Mouse (Mus musculus) kidney, adult 9 months (tissue): ENCODE measurements at regions not wholly inside any gene's neighbourhood (a gene's known extent, or its start where the extent isn't known, plus 50 kb on each side); places are given as distances from the start of the nearest gene placed in this dataset.

Experiments used
- DNase-seq: peaks from one replicate; pipeline ENCODE4 v3.0.0; 2022

DNA sequence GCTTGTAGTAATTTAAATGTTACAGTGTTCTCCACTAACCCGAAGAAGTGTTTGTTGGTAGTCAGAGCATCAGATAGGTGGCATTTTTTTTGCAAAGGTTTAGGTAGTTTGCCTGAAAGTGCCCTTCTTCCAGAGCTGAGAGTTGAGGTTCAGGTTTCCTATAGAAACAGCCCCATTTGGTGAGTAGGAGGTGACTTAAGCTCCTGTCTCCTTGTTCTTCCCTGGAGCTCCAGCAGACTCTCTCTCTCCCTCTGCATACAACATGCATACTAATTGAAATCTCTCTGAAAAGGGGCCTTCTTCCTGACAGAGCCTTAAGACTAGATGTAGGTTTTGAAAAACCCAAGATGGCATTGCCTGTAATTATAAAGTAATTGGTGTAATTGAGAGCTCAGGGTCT is 161.3 kb downstream of the Spata19 start:
- DNase-seq, result no peak

DNA sequence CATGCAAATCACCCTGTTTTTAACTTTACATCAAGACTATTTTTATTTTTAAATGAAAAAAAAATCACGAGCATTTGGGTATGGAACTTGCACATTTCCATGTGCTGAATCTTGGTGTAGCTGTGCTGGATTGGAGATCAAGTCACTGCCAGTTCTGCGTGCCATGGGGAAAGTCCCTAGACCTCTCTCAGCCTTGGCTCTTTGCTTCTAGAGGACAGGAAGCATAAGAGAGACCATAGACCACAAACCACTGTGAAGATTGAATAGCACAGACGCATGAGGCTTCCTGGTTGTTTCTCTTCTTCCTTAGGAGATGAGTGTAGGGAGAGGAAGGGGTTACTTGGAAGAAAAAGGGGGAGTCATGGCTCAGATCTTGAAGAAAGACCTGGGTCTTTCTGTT is 161.7 kb downstream of the Spata19 start:
- DNase-seq, result no peak

DNA sequence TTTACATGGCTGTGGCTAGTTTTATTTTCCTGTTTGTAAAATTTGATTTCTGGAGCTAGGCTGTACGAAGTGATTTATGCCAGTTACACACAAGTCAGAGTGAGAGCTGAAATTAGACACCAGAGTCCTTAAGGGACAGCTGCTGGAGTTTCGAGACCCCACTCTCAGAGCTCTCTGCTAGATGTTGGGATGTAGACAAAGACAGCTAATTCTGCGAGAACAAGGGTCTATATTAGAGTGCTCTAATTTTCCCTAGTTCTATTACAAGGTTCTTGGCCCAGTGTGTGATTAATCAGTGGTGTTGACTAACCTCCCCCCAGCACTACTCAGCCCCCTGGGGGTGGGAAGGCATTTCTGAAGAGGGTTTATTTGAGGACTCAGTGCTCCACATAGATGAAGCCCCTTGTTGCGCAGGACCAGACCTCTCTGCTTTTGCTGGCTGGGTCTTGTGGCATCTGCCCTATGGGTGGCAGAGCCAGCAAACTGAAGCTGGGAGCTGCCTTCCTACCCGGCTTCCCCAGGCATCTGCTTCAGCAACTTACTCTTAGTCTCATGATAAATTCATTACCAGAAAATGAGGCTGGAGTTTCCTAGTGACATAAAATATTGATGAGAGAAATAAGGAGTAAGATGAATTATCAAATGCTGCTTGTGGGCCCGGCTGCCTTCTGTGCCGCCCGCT is 171.9 kb downstream of the Spata19 start:
- DNase-seq, result no peak

DNA sequence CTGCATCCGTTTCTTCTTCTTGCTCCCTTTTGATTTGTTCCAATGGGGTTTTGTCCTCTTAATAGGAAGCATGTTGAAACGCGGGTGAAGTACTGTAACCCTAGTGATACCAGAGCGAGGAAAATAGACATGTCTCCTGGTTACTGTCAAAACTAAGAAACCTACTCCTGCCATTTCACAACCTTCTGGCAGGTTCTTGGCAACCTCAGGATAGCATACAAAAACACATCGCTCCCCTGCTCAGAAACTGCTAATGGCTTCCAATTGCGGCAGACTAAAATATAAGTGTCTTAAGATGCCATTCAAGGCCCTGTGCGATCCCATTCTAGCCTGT is 172.4 kb downstream of the Spata19 start:
- no peak for DNase-seq

DNA sequence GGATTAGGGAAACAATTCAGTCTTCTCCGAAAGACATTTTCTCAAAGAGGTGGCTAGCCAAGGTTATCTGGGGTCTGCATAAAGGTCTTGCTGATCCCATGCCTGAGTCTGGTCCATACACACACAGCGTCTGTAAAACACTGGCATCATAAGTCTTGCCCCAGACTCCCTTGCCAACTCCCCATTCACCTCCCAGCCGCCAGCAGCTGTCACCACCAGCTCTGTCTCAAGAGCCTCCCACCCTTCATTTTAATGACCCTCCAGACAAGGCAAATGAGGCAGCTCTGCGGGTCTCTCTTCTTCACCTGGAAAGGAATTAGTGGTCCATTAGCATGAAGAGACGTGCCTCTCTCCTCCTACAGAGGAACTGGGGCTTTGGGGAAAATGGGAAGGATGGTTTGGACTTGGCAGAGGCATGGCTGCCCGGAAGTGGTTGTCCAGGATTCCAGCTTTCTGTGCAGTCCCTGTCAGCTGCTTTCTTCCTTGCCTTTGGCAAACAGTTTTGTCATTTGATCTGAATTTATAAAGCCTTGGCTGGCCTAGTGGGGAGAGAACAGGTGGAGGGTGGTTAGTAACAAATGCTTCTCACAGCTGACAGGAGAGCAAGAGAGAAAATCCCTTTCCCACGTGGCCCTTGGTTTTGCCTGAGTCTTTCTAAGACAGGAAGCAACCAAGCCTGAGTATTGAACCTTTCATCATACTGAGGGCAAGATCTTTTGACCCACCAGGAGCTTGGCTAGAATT is 173.3 kb upstream of the Opcml start:
- DNase-seq, result no peak

DNA sequence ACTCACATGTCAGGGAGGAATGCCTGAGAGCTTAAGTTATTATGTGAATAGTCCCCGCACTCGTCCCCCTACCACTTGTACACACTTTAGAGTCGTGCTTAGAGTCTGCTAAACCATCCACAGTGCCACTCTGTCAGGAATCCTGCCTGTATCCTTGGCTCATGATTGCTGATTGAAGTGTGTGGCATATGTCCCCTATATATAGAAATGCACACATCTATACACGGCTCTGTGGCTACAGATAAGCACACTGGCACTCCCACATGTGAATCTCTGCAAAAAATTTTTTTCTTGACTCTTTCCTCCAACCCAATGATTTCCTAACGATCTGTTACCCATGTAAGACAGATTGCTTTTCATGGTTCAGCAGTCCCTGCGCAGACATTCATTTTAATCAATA is 155.7 kb upstream of the Opcml start:
- DNase-seq, result no peak

DNA sequence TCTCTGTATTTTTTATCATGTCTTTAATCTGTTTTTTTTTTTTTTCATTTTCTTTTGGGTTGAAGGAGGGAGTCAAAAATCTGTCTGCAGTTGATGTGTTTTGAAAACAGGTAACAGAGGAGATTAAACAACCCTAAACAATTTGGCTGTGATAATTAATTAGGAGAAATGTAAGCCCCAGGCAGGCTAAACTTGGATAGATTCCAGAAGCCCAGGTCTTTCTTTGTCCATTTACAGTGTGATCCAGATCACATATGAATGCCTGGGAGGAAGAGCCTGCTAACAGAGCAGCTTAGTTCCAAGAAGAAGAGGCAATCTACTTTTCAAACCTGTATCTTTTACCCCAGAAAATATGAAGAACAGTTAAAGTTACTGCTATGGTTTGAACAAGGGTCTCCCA is 150.0 kb upstream of the Opcml start:
- no peak for DNase-seq

DNA sequence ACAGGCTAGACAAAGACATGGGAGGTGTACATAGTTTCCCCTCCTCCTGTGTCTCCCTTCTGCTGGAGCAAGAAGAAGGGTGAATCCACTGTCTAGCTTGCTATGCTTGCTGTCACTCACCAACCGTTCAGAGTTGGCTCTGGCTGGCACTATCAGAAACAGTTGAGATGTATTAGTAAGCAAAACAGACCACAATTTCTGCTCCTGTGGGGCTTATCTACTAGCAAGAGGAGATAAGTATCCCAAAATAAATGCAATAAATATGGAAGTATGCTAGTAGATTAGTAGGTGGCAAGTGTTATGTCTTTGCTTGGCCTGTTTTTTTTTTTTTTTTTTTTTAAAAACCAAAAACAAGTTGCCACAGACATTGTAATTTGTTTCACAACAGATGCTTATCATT is 147.3 kb upstream of the Opcml start:
- DNase-seq, result no peak

DNA sequence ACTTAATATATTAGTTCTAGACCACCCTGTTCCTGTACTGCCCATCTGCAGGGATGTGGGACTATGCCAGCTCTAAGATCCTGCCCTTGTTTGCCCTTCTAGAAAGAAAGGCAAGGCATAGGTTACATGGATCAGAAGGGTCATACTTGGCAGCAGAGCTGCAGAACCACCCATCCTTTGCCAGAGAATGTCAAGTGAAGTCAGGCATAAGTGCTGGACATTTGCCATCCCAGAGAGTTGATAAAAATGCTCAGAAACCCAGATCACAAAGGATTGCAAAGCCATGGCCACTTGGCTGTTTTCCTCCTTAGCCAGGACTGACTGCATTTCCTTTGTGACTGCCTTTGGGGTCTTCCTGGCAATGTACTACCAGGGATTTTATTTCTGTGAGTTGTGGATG is 146.7 kb upstream of the Opcml start:
- no peak for DNase-seq

DNA sequence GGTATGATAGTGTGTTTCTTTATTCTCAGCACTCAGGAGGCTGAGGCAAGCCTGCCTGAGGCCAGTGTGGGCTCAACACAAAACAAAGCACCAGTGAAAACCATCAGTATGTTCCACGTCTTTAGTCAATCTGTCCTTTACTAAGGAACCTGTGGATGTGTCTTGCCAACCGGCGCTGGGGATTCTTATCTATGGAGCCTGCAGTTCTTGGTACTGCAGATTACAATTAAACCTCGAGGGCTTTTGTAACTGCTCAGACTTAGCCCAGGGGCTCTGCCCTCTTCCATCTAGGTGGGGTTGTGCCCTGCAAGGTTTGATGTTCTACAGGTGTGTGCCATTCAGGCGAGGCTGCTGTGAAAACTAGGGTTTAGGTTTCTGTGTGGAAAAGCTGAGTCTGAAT is 145.1 kb upstream of the Opcml start:
- DNase-seq, result no peak

DNA sequence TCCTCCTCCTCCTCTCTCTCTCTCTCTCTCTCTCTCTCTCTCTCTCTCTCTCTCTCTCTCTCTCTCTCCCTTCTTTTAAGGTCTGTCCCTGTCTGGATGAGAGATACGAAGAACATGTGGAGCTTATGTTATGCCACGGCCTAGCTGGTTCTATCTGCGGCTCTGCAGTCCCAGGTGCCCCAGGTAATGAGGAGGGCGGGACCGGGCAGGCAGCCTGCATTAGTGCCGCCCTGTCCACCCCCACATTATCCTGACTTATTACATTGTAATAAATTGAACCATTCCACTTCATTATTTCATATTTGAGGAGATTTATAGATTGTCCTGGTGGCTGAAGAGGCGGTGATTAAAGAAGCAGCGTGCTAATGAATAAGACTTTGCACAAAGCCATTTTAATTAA is 144.5 kb upstream of the Opcml start:
- DNase-seq, result no peak

DNA sequence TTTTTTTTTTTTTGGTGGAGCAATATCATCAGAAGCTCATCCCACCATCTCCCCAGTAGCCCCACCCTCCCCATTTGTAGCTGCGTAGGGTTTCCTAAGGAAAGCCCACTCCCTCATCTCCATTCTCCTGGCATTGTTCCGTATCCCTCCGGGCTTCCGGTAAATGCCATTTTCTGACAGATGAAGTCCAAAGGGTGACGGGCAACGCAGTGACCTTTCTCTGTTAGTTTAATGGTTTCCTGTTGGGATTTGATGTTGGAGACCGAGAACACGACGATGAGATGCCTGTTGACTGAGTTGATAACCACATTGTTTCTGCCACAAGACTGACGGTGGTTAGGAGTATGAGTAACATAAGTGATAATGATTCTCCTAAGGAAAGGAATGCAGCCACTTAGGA is 143.6 kb upstream of the Opcml start:
- no peak for DNase-seq

DNA sequence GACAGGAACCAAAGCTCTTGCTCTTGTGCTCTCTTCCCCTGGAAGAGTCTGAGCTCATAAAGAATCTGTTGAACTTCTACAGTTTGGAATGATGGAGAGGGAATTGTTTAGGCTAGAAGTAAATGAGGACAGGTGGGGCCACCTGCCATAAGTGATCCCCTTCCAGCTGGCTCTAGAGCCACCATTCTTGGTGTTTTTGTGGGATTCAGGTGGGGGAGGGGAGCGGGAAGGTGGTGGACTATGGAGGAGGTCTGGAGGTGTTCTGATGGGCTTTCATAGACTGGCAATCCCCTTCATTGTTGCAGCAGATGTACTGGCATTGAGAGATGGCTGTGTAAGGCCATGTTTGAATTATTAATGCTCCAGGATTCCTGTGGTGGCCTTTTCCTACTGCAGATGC is 132.6 kb upstream of the Opcml start:
- DNase-seq, result no peak

DNA sequence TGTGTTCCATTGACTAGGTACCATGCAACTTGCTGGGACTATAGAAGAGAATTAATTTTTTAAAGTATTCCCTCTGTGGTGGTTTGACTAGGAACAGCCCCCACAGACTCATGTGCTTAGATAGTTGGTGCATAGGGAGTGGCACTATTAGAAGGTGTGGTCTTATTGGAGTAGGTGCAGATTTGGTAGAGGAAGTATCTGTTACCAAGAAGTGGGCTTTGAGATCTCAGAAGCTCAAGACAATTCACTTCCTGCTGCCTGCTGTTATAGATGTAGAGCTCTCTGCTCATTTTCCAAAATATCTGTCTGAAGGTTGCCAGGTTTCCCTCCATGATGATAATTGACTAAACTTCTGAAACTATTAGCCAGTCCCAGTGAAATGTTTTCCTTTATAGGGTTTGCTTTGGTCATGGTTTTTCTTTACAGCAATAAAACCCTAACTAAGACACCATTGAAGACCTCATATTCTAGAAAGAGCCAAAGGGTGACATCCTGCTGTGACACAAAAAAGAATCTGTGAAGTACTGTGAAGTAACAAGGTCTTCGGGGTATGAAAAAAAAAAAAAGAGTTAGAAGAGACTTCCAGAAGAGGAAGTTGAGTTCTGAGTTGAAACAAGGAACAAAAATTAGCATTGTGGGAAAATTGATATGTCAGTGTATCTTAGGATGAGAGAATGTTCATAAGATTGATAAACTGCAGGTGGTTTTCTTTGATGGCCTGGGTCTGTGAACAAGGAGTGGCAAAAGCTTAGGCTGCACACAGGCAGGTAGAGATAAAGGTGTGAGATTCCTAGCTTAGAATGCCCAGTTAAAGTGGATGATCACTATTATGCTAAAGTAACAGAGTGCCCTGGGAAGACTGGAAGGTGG is 128.9 kb upstream of the Opcml start:
- no peak for DNase-seq

DNA sequence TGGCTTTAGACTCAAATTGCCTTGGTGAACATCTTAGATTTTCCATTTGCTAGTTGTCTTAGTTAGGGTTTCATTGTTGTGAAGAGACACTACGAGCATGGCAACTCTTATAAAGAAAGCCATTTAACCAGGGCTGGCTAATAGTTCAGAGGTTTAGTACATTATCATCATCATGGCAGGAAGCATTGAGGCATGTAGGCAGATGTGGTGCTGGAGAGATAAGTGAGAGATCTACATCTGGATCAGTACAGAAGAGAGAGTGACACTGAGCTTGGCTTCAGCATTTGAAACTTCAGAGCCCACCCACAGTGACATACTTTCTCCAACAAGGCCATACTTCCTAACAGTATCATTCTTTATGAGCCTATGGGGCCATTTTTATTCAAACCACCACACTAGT is 127.3 kb upstream of the Opcml start:
- DNase-seq, result no peak

DNA sequence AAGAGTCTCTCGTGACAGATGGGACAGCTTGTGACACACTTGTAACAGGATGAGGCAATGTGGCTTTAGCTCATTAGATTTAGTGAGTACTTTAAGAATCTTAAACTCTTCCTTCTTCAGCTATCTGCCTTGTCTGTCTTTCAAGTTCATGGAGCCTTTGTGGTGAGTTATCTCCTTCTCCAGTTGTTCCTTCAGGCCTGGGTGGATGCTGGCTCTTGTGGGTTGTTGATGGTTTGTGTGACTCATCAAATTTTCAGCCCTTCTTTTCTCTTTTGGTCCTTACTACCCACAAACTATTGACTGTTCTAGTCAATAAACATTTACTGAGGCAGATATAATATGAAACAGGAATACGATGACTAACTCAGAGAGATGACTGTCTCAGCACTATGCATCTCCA is 124.9 kb upstream of the Opcml start:
- no peak for DNase-seq

DNA sequence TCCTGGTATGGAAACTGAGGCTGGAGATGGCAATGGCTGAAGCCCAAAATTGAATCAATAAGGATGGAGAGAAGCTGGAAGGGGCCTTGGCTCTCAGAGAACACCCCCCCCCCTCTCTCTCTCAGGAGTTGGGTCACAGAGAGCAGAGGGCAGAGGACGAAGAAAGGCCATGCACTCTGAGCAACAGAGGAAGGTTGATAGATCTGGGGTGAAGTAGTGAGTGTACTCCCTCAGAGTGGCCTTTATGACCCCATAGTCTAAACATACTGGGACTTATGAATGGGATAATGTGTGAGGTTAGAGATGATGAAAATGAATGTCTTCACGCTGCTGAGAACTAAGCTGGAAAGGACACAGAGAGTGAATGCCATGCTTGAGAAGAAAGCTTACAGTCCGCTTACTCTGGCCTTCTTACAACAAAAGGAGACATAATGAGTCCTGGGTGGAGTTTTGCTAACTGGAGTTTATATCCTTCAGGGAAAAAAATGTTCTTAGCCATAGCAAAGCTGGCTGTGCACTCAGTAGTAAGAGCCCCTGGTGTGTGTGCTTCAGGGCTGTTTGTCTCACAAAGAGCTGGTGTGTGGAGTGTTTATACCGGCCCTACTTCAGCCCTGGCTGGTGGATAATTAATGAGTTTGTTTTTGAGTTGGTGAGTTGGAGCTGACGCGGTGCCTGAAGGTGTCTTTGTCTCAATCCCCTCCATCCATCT is 120.4 kb upstream of the Opcml start:
- DNase-seq, result no peak

DNA sequence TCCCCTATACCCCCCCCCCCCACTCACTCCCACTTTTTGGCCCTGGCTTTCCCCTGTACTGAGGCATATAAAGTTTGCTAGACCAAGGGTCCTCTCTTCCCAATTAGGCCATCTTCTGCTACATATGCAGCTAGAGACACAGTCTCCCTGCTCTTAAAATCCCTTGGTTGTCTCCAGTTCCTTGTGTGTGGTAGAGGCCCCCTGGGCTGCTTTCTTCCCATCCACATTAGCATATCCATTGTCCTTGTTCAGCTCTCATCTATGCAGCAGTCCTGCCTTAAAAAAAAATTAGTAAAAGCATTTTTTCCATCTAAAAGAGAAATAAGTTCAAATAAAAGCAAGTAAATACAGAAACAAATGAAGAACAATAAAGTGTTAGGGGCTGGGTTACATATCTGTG is 105.2 kb upstream of the Opcml start:
- DNase-seq, result no peak

DNA sequence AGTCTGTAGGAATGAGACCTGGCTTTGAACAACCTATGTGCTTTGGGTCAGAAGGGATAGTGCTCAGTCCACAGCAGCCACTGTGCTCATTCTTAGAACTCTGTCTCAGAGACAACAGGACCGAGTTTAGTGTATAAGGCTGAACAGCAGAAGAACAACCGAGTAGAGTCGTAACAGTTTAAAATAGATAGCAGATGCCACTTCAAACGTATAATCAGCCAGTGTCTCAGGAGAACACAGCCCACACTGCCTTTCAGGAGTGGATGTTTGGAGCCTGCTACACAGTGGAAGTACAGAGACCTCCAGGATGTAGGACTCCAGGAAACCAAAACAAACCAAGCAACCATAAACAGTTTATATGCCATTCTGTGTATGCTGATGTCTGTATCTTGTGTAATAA is 99.0 kb upstream of the Opcml start:
- no peak for DNase-seq

DNA sequence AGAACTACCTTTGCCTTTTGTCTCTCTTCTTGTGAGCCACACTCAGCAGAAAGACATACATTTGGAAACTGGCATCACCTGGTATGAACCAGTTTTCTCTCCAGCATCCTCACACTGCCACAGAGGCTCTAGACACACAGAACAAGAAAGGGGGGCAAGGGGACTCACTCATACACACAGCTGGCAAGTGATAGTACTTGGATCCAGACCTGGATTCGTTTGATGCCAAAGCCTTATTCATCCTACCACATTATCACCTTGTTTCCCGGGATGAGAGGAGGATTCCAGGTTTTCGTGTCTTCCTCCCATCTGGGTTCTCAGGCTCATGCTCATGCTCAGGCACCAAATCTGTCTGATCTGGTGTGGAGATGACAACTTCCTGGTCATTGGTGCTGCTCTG is 97.8 kb upstream of the Opcml start:
- DNase-seq, result no peak

DNA sequence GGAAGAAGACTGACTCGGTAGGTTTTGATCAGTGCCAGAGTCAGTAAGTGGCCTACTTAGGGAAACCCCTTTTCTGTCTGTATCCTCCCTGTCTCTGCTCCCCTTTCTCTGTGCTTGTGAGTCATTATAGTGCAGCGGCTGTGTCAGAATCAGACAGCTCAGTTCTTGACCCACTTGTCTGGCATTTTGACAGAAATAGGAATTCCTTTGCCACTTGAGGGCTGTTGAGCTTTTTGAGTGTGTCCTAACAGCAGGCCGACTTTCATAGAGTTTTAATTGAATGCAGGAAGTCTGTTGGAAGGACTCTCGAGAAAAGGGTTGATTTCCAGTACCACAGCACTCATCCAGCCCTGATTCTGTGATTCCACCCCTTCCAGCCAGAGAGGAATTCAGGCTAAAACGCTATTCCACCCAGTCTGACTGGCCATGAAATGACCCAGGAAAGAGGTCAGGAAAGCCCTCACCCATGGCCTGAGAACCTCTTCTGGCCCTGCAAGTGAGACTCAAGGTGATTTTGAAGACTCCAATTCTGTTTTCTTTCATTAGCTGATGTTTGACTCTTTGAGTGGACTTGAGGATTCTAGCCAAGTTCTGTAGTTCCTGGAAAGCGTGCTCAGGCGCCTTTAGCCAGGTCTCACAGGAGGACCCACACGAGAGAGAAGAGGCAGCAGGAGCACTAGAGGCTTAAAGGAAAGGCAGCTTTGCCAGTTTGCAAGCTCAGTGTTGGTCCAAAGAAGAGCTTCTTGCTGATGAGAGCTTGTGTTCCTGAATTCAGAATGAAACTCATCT is 95.6 kb upstream of the Opcml start:
- DNase-seq, result no peak

DNA sequence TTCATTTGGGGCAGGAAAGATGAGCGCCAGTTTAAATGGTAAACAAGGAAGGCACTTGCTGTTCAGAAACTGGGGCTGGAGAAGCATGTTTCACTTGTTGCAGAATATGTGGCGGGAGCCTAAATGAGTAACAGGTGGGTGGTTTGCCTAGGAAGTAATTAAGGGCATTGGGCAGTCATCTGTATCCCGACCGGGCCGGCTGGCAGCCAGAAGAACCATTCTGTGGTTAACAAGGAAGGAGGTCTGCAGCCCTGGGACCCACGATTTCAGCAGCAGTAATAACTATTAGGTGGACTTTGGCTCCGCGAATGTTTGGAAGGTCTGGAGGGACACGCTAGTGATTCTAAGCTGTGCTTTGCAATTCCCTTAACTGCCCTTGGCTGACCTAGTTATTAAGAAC is 89.0 kb upstream of the Opcml start:
- peak; percentile 34 for DNase-seq

DNA sequence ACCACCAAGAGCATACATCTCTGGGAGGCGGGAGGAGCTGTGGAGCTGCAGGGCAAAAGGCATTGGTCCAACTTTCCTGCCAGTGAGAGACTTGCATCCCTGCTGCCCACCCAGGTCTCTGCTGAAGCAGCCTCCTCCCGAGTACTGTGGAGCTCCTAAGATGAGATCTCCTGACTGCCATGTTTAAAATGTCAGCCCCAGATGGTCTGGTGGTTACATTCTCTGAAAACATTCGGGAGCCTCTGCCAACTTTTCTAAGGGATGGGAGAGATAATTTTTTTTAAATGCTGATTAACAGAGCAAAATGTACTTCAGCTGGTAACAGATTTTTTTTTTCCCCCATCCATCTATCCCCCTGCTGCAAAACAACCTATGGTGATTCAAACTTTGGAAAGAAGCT is 88.4 kb upstream of the Opcml start:
- DNase-seq, result no peak
